Mouse (Mus musculus) liver, postnatal 0 days (tissue): Measurements from ENCODE around the gene Prg4. TPM values are rescaled to one million over a fixed set of nuclear protein-coding genes. Genes with fewer than 3 reads are reported as not detected.
A peak's percentile ranks its signal among the peaks of the same experiment; 100 is the strongest.

Experiments used
- ATAC-seq: fragments of 200-750 bp; cut with Nextera tagmentation; 2 replicates; pipeline ENCODE4 v1.8.0; 2017; ENCODE audit warnings: mild to moderate bottlenecking, moderate library complexity
- DNase-seq: peaks from one replicate; pipeline ENCODE4 v3.0.0-alpha.2; 2016
- H3K27ac ChIP-seq: fragments of 300-500 bp; sonication (generic); 2 replicates; pipeline ENCODE4 v1.5.1; 2014; ENCODE audit warnings: antibody characterized with exemption, moderate library complexity, mild to moderate bottlenecking, low read depth
- H3K27me3 ChIP-seq: fragments of 300-500 bp; sonication (generic); 2 replicates; pipeline ENCODE4 v1.6.1; 2014; ENCODE audit warnings: low read length, control low read depth, mixed read lengths; ENCODE audit not compliant: insufficient read depth
- H3K36me3 ChIP-seq: fragments of 300-500 bp; sonication (generic); replicated peaks from 2 replicates; pipeline ENCODE4 v1.6.1; 2014; ENCODE audit warnings: mild to moderate bottlenecking, control low read depth, low read length, moderate library complexity, mixed read lengths; ENCODE audit not compliant: insufficient read depth
- H3K4me1 ChIP-seq: fragments of 300-500 bp; sonication (generic); 2 replicates; pipeline ENCODE4 v1.6.1; 2014; ENCODE audit warnings: antibody characterized with exemption, mild to moderate bottlenecking, control low read depth; ENCODE audit not compliant: insufficient read depth
- H3K4me2 ChIP-seq: fragments of 300-500 bp; sonication (generic); 2 replicates; pipeline ENCODE4 v1.6.1; 2014; ENCODE audit warnings: low read depth, mild to moderate bottlenecking, low read length, moderate library complexity, mixed read lengths
- H3K4me3 ChIP-seq: fragments of 300-500 bp; sonication (generic); 2 replicates; pipeline ENCODE4 v1.5.1; 2014; ENCODE audit warnings: low read depth, low read length
- H3K9ac ChIP-seq: fragments of 300-500 bp; sonication (generic); replicated peaks from 2 replicates; pipeline ENCODE4 v1.6.1; 2014; ENCODE audit warnings: mild to moderate bottlenecking, moderate library complexity
- H3K9me3 ChIP-seq: fragments of 300-500 bp; sonication (generic); 2 replicates; pipeline ENCODE4 v1.6.1; 2016; ENCODE audit warnings: mild to moderate bottlenecking, control low read depth, low read length, mixed read lengths
- CTCF ChIP-seq: sonication (generic); IDR thresholded peaks from 2 replicates; pipeline ENCODE4 v1.5.1; 2016; ENCODE audit warnings: antibody characterized with exemption, low read depth
- EP300 ChIP-seq: IDR thresholded peaks from 2 replicates; pipeline ENCODE4 v1.6.1; 2016; ENCODE audit warnings: antibody characterized with exemption, low read depth, mild to moderate bottlenecking
- WGBS: fragments of 180-500 bp; shearing (Covaris S2); extraction: QIAGEN DNeasy Blood & Tissue Kit; methylation state at CpG from one replicate; pipeline ENCODE4 v1.1.7; 2014; ENCODE audit not compliant: insufficient replicate concordance; 5-methylcytosine and 5-hydroxymethylcytosine counted together
- polyA plus RNA-seq: library from polyadenylated mRNA; unstranded; fragments of >200 nt; fragmentation: Nextera tagmentation; extraction: Ambion mirVana; gene quantifications from 2 replicates; pipeline ENCODE4 v1.2.1, GENCODE M21; 2015

Gene Prg4
- polyA plus RNA-seq = 0.25 and 0.32 TPM in 2 replicates

DNA sequence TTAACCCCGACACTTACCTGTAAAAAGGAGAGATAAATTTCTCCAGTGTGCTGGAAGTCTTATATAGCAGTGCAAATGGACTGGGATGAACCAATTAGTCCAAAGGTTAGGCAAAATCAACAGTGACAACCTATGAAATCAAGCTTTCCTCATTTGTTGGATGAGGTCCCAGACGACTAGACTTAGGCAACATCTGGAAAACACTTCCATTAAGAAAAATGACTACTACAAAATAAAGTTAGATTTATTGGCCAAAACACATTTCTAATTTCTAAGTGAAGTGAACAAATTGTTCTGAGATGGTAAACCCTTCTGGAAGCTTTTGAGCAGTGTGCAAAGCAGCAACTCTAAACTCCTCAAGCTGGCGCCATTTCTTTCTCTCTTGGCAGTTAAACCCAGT, at the start of gene Prg4:
Gene Prg4 (minus strand): TSS at position 34 of the 400 bp plus-strand sequence.
- DNase-seq (no peak), ATAC-seq (peak; percentile 61)
- Histone ChIP-seq H3K9me3 (no peaks in the 10 kb centered on the region), H3K9ac (no peak within 1 kb of the TSS), H3K27ac (no peak within 1 kb of the TSS), H3K4me1 (no peaks in the 10 kb centered on the region), H3K4me2 (no peak within 1 kb of the TSS), H3K36me3 (no peaks in the 10 kb centered on the region), H3K4me3 (no peak within 1 kb of the TSS), H3K27me3 (no peaks in the 10 kb centered on the region)
- no peak for TF ChIP-seq CTCF
- TF ChIP-seq EP300 = no peak
- 74% methylated on average over 3 of the region's 3 CpGs for WGBS

DNA sequence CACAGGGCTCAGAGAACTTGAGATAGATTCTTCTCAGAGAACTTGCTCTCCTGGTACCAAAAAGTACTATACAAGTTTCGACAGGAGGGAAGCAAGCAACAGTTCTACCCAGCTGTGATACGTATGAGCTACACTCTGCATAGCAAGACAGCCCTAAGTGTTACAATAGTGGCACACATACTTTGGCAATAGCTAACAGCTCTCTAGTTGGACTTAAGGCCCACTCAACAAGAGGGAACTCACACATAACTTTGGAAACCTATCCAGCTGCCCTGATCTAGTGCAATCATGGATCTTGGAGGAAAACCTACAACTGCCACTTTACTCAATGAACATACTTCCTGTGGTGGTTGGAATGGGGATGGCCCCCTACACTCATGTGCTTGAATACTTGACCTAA, 47.1 kb upstream of the Prg4 start:
- DNase-seq (no peak), ATAC-seq (no peak)
- Histone ChIP-seq H3K4me1 (no peaks in the 10 kb centered on the region), H3K9me3 (no peaks in the 10 kb centered on the region), H3K4me2 (no peak overlapping the region), H3K27ac (no peak overlapping the region), H3K9ac (no peak overlapping the region), H3K36me3 (no peaks in the 10 kb centered on the region), H3K27me3 (no peaks in the 10 kb centered on the region), H3K4me3 (no peak overlapping the region)
- WGBS = 84% methylated on average over 2 of the region's 2 CpGs
- TF ChIP-seq CTCF (no peak), EP300 (no peak)

DNA sequence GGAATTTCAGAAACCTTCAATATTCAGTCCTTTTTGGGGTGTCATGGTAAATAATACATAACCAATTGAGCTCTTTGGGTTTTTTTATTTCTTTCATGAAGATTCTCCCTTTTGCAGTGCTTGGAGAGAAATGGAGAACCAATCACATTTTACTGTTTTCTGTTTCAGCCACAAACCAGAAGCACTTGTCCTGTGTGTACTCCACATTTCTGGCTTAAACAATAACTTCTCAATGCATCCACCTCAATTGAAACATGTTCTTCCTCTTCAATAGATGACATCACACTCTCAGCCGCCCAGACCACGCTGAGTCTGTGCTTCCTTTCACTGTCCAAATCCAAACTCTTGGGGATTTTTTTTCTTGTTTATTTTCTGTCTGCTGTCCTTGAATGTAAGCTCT, 39.8 kb upstream of the Prg4 start:
- Histone ChIP-seq H3K36me3 (no peaks in the 10 kb centered on the region), H3K9ac (no peak overlapping the region), H3K4me3 (no peak overlapping the region), H3K4me2 (no peak overlapping the region), H3K4me1 (no peaks in the 10 kb centered on the region), H3K9me3 (no peaks in the 10 kb centered on the region), H3K27me3 (no peaks in the 10 kb centered on the region), H3K27ac (no peak overlapping the region)
- DNase-seq (no peak), ATAC-seq (no peak)
- WGBS = 26% methylated on average over 2 of the region's 2 CpGs
- no peak for TF ChIP-seq CTCF
- no peak for TF ChIP-seq EP300

DNA sequence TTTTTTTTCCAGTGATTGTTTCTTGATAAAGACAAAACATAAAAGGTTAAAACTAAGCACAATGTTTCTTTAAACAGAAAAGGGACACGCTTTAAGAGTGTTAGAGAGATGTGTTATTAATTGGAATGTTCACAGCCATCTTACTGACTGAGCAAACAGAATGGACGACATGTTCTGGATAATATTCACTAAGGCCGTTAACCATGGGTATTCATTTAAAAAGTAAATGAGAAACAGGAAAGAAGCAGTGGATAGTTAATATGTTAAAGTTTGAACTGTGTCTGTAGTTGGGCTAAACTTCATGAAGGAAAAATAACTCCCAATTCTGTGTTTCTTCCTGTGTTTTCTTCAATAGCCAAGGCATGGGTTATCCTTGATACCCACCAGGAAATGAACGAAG, 37.4 kb upstream of the Prg4 start:
- Histone ChIP-seq H3K4me3 (no peak overlapping the region), H3K36me3 (no peaks in the 10 kb centered on the region), H3K9me3 (no peaks in the 10 kb centered on the region), H3K27me3 (no peaks in the 10 kb centered on the region), H3K27ac (no peak overlapping the region), H3K9ac (no peak overlapping the region), H3K4me1 (no peaks in the 10 kb centered on the region), H3K4me2 (no peak overlapping the region)
- 78% methylated on average over 4 of the region's 4 CpGs for WGBS
- DNase-seq (no peak), ATAC-seq (no peak)
- no peak for TF ChIP-seq EP300
- TF ChIP-seq CTCF = no peak

DNA sequence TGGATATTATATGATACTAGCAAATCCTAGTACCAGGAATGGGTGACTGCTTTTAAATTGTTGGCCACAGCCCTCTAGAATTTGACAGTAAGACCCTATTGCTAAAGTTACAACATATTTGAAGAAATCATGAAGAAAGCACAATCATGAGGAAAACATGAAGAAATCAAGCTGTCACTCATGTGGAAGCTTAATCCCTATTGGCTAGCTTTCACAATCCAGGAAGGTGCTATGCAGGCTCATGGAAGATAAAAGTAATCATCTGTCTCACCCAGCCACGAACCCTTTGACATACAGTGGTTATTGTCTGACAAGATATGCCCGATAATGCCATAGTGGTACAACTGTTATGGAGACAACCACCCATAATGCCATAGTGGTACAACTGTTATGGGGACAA, 32.2 kb upstream of the Prg4 start:
- no peak for ATAC-seq

DNA sequence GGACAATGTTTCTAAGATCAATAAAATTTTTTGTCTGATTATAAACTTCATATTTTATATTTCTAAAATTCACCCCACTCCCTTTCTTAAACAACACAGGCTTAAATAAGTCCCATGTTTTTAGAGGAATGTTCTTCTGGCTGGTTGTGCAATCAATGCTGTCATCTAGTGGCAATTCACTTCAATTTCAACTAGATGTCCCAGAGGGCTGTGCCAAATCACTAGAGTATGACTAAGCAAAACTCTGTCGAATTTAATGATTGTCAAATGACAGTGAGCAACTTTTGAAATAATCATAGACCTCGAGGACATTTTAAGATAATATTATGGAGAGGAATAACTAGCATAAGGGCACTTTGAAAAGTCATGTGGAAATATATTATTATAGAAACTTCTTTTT, 31.7 kb upstream of the Prg4 start:
- Histone ChIP-seq H3K27me3 (no peaks in the 10 kb centered on the region), H3K27ac (no peak overlapping the region), H3K4me2 (no peak overlapping the region), H3K36me3 (no peaks in the 10 kb centered on the region), H3K4me3 (no peak overlapping the region), H3K9ac (no peak overlapping the region), H3K4me1 (no peaks in the 10 kb centered on the region), H3K9me3 (no peaks in the 10 kb centered on the region)
- TF ChIP-seq EP300 = no peak
- TF ChIP-seq CTCF = peak; percentile 46
- no peak for DNase-seq
- no peak for ATAC-seq
- 37% methylated on average over 2 of the region's 2 CpGs for WGBS

More for the DNA sequence above, 32.2 kb upstream of the Prg4 start:
- 71% methylated on average over 2 of the region's 2 CpGs for WGBS
- Histone ChIP-seq H3K9me3 (no peaks in the 10 kb centered on the region), H3K4me3 (no peak overlapping the region), H3K27me3 (no peaks in the 10 kb centered on the region), H3K4me1 (no peaks in the 10 kb centered on the region), H3K9ac (no peak overlapping the region), H3K27ac (no peak overlapping the region), H3K36me3 (no peaks in the 10 kb centered on the region), H3K4me2 (no peak overlapping the region)
- TF ChIP-seq CTCF (no peak), EP300 (no peak)
- DNase-seq = no peak
